Mouse (Mus musculus) urinary bladder, postnatal 10 days (tissue): Measurements from ENCODE around the gene Ifi47.
"Not testable (repeated sequence)": the region's sequence is repeated elsewhere in the genome, so short reads cannot be mapped to it uniquely, and the experiment has no call there.

ENCODE experiments used
- DNase-seq: peaks from one replicate; pipeline ENCODE4 v3.0.0; 2022; ENCODE audit warnings: low spot score

The Ifi47 gene

GRCm38 (mm10) chr11:49076001-49076757 is at the start of gene Ifi47:
TSS of gene Ifi47 (plus strand) at chr11:49076587.
- DNase-seq: not testable (repeated sequence)

GRCm38 (mm10) chr11:49050064-49050463 is 26.3 kb upstream of the Ifi47 start:
- not testable (repeated sequence) for DNase-seq

GRCm38 (mm10) chr11:49051093-49051891 is 25.1 kb upstream of the Ifi47 start, which contains the start of gene 9930111J21Rik2:
TSS of gene 9930111J21Rik2 (minus strand) at chr11:49051242.
- DNase-seq: not testable (repeated sequence)

- not testable (repeated sequence) for DNase-seq
Measured at GRCm38 (mm10) chr11:49051894-49052293, 24.5 kb upstream of the Ifi47 start.

GRCm38 (mm10) chr11:49060061-49060460 is 16.3 kb upstream of the Ifi47 start:
- DNase-seq: not testable (repeated sequence)

GRCm38 (mm10) chr11:49061865-49062264 is 14.5 kb upstream of the Ifi47 start:
- not testable (repeated sequence) for DNase-seq

GRCm38 (mm10) chr11:49063713-49064469 is 12.5 kb upstream of the Ifi47 start, which contains the start of gene Tgtp2:
TSS of gene Tgtp2 (minus strand) at chr11:49064206.
- DNase-seq: not testable (repeated sequence)

GRCm38 (mm10) chr11:49068358-49068757 is 8.0 kb upstream of the Ifi47 start:
- DNase-seq: no peak

- no peak for DNase-seq
Measured at GRCm38 (mm10) chr11:49077012-49077411, 625 bp downstream of the Ifi47 start.

GRCm38 (mm10) chr11:49078719-49079118 is 2.3 kb downstream of the Ifi47 start:
- DNase-seq: no peak

- no peak for DNase-seq
Measured at GRCm38 (mm10) chr11:49080636-49081035, 4.2 kb downstream of the Ifi47 start.

- no peak for DNase-seq
Measured at GRCm38 (mm10) chr11:49081356-49081755, 5.0 kb downstream of the Ifi47 start.

- no peak for DNase-seq
Measured at GRCm38 (mm10) chr11:49081886-49082285, 5.5 kb downstream of the Ifi47 start.

- DNase-seq: no peak
Measured at GRCm38 (mm10) chr11:49083146-49083545, 6.8 kb downstream of the Ifi47 start.

GRCm38 (mm10) chr11:49083808-49084207 is 7.4 kb downstream of the Ifi47 start:
- no peak for DNase-seq

GRCm38 (mm10) chr11:49084385-49084784 is 8.0 kb downstream of the Ifi47 start:
- DNase-seq: no peak

- DNase-seq: no peak
Measured at GRCm38 (mm10) chr11:49084875-49085274, 8.5 kb downstream of the Ifi47 start.

GRCm38 (mm10) chr11:49086858-49087361 is 10.5 kb downstream of the Ifi47 start:
- DNase-seq: no peak

- no peak for DNase-seq
Measured at GRCm38 (mm10) chr11:49087830-49088616, 11.6 kb downstream of the Ifi47 start.

- no peak for DNase-seq
Measured at GRCm38 (mm10) chr11:49088990-49089652, 12.7 kb downstream of the Ifi47 start.
